Mouse (Mus musculus) common myeloid progenitor, adult 5-6 weeks (primary cell): ENCODE data around the gene Cyp27b1. TPM values are rescaled to one million over a fixed set of nuclear protein-coding genes. Genes with fewer than 3 reads are reported as not detected.
"Not testable (repeated sequence)": the region's sequence is repeated elsewhere in the genome, so short reads cannot be mapped to it uniquely, and the experiment has no call there.

ENCODE experiments used
- ATAC-seq: replicated peaks from 2 replicates; pipeline ENCODE4 v1.8.0; 2016; ENCODE audit warnings: low read depth, mild to moderate bottlenecking, moderate TSS enrichment, inconsistent platforms; ENCODE audit not compliant: poor library complexity, severe bottlenecking
- total RNA-seq: library from RNA; stranded (forward); fragments of 200-1000, 187-1606 nt; gene quantifications from 2 replicates; pipeline ENCODE4 v1.2.3, GENCODE M21; 2017

Gene Cyp27b1
- total RNA-seq, 1 experiment from 2014 or later: 0.14 TPM

DNA sequence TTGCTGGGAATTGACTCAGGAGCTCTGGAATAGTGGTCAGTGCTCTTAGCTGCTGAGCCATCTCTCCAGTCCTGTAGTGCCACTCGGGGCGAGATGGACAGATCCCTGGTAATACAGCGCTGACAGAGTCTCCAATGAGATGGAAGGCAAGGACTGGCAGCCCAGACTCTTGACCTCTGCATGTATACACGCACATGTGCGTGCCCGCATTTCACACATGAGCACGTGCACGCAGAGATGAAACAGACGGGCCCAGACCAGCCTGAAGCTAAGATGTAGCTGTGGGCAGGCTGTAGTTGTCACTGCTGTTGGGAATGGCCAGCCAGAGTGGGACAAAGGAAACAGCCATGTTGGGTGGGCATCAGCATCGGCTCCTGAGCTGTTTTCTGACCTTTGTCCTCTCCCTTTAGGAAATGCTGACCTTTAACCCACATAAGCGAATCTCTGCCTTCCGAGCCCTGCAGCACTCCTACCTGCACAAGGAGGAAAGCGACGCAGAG lies 18.5 kb downstream of the Cyp27b1 start:
- ATAC-seq: no peak

DNA sequence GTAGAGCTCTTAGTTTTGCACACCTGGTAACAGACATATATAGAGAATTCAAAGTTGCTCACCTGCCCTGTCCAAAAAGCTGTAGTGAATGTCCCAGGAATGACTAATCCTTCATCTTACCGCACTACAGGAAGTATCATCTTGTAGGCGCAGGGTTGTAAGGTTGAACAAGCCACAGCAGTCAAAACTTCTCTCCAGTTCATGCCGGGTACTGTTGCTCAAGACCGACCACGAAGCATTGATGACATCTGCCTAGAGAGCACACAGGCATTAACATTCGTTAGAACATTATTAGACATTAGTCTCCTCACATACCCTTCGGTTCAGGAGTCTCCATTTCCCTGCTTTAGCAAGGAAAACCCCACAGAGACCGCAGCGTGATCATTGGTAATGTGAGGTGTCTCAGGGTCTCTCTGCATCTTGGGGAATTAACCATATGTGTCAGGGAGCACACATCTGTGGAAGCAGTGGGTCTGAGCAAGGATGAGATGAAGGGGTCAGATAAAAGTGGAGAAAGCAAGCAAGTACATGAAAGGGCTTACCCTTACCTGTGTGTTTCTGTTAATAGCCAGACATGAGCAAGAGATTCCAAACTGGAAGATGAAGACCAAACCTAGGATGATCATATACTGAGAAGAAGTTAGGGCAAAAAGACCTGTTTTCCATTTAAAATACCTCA lies 20.4 kb downstream of the Cyp27b1 start:
- no peak for ATAC-seq

DNA sequence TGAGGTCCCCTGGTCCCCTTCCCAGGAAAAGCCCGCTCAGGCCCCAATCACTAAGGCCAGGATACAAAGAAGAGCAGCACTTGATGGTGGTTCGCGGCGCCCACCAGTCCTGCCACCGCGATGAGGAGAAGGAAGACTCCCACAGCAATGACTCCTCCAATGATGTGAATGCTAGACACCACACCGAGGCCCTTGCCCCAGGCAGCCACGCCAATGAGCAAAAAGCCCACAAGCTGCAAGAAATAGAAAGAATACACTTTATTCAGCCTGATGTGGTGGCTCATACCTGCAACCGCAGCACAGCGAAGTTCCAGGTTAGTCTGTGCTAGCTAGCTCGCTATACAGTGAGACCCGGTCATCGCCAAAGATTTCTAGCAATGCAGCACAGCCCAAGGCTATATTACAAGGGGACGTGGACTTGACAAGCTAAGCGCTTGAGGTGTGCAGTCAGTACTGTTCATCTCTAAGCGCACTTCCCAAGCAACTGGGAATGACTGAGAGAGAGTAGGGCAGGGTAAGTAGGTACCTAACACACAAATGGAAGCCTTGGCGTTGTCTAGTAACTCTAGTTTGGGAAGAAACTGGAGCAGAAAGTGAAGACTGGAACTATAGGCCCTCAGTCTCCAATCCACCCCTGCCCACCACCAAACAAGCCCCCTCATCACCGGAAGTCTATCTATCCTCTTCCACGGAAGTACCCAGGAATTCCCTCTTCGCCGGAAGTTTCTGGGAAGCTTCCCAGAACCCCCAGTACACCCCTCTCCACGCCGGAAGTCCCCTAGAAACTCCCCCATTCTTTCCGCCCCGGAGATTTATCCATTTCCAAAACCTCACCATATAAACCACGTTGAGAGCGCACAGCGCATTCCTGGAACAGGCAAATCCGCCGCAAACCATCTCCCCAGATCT lies 21.5 kb downstream of the Cyp27b1 start:
- ATAC-seq: peak; percentile 13

DNA sequence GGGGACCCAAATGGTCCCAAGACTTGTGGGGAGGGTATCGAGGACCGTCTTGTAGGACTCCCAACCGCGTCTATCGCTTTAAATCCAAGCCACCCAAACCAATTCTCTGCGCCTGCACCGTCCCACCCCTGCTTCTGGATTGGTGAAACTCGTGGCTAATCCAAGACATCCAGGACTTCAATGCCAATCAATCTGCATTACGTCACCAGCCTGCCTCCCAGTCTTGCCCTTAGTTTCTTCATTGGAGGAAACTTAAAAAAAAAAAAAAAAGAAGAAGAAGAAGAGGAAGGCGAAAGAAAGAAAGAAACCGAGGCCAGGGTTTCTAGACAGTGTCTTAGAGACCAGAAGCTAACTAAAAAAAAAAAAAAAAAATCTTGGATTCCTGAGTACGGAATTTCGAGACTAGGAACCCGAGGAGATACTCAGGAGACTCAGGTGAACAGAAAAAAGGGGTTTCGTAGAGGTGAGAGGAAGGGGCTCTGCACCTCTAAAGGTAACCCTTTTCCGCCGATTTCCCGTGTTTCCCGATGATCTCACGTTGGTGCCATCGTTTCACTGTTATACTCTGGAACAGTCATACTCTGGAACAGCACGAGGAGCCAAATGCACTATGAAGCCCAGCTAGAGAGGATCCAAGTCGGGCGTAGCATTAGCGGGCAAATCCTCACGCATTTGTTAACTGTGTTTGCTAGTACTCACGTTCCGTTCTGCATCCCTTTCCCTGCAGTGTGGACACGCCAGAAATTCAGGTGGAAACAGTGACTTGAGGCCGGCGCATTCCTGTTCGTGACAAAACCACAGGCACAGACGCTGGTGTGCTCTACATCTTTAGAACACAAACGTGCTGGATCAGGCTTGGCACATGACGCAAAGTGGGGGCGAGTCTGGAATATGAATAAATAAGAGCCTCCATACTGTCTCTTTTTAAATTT lies 22.4 kb downstream of the Cyp27b1 start, which contains the start of gene Tspan31:
Tspan31 (minus strand) TSS at position 75 of the 932 bp plus-strand sequence.
- ATAC-seq: peak; percentile 85

DNA sequence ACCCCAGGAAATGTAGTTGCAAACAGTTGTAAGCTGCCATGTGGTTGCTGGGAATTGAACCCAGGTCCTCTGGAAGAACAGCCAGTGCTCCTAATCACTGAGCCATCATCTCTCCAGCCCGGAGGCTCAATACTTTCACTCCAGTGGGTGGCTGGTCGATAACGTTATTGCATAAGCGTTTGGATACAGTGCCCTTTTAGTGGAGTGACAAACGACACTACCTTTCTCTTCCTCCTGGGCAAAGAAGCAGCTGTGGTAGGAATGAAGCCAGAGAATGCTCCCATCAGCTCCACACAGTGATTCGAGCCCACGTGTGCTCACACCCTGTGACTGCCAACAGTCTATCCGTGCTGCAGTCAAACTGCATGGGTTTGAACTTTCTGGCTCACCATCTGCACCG lies 23.2 kb downstream of the Cyp27b1 start:
- ATAC-seq: no peak

DNA sequence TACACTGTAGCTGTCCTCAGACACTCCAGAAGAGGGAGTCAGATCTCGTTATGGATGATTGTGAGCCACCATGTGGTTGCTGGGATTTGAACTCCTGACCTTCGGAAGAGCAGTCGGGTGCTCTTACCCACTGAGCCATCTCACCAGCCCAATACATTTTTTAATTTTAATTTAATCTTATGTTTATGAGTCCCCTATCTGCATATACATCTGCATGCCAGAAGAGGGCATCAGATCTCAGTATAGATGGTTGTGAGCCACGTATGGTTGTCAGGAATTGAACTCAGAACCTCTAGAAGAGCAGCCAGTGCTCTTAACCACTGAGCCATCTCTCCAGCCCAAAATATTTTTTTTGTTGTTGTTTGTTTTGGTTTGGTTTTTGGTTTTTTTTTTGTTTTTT lies 24.2 kb downstream of the Cyp27b1 start:
- ATAC-seq: not testable (repeated sequence)

DNA sequence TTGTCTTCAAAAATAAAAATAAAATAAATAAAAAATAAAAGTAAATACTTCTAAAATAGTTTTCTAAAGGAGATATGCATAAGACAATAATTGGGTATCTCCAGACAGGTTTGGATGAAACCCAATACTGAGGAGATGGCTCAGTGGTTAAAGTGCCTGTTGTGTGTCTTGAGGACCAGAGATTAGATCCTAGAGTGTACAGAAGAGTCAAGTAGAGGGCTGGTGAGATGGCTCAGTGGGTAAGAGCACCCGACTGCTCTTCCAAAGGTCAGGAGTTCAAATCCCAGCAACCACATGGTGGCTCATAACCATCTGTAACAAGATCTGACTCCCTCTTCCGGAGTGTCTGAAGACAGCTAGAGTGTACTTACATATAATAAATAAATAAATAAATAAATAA lies 24.9 kb downstream of the Cyp27b1 start:
- ATAC-seq: not testable (repeated sequence)

DNA sequence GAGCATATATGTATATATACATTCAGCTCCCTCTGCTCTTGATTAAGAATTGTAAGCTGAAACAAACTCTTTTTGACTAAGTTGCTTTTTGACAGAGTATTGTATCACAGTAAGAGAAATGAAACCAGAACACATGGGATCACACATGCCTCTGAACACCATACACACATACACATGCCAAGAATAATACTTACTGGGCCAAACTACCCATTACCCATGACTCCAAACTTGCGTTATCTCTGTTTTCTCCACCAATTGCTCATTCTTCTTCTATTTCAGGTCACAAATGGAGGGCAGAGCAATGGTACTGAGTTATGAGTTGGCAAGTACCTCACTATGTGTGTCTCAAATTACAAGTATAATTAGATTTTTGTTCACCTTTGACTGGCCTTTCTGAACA lies 25.9 kb downstream of the Cyp27b1 start:
- no peak for ATAC-seq

DNA sequence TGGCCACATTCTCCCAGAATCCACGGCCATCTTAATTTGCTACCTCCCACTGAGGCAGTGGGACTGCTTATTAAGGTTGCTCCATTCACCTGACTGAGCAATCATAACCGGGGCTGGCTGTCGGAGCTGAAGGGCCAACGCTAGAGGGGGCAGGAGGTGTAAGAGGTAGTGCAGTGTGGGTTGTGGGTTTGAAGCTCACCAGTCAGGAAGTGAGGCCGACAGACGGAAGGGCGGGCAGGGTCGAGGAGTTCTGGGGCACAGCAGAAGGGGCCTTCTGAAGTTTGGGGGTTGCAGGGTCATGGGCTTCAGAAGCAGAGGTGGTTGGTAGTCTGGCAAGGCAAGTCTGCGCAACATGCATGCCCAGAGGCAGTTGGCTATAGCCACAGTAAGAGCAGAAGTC lies 27.0 kb downstream of the Cyp27b1 start, which contains the start of gene Agap2:
Agap2 (plus strand) TSS at position 205 of the 400 bp plus-strand sequence.
- peak; percentile 80 for ATAC-seq

DNA sequence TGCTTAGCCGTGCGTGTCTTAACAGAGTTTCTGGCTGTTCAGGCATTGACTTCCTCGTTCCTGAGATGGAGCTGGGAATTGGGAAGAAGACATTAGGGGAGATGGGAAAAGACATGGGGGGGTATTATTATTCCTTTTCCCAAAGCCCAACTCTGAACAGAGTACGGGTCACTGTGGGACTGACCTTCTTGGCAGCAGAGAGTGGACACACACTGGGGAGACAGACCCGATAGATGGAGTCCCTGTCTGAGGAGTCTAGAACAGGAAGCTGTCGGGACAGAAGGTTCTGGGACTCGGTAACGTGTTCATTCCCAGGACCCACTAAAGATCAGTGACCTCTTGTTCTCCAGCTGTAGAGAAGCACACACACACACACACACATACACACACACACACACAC lies 27.6 kb downstream of the Cyp27b1 start:
- no peak for ATAC-seq

DNA sequence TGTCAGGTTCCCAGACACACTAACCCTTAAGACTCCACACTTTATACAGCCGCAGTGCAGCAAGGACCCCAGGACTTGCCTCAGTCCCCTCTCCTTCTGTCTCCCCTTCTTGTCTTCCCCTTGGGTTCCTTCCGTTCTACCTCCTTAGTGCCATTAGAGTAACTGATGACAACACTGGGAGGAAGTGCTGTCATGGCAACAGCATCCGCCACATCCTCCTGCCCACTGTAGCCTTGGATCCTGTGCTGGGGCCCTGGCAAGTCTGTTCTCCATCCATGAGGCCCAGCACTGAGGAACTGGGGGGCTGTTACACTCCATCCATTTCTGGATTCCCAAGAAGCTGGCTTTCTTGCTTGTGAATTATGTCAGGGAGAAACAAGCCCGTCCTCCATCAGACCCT lies 28.0 kb downstream of the Cyp27b1 start:
- ATAC-seq: peak; percentile 76

DNA sequence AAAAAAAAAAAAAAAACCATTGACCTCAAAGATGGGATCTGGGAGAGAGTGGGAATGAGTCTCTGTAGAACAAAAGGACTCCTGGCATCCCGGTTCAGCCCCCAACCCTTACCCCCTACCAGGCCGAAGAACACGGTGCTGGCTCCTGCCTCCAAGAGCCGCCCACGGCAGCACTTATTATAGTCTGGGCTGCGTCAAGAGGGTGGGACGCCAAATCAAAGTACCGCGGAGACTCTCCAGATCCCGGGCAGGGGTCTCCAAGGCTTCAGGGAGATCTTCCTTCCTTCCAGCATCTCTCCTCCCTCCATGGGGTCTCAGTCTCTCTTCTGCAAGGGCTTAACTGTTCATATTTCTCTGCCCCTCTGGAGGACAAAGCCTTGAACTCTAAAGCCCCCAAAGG lies 29.5 kb downstream of the Cyp27b1 start:
- ATAC-seq: no peak

DNA sequence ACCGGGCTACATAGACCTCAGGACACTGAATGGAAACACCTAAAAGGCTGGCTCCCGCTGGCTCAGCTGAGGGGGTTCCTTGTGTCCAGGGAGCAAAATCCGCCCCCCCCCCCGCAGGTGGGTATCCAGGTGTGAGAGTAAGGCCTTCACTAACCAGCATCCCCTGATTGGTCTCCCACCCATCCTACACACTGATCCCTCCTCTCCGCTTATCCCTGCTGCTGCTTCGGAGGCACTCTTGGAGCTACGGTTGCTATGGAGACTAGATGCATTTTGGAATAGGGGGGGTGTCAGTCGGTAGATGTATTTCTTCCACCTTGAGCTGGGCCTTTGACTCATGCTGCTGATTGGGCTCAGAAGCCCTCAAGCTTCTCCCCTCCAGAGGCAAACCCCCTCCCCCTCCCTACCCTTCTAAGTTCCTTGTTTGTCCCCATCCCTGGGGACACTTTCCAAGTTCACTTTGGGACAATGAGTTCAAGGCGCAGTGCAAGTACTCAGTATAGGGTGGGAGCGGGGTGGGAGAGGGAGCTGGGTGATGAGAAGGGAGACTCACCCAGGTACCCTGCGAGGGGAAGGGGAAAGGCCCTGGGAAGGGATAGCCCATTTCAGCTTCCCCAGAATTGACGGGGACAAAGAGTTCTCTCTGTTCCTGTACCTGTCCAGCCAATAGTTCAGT lies 30.1 kb downstream of the Cyp27b1 start:
- no peak for ATAC-seq

DNA sequence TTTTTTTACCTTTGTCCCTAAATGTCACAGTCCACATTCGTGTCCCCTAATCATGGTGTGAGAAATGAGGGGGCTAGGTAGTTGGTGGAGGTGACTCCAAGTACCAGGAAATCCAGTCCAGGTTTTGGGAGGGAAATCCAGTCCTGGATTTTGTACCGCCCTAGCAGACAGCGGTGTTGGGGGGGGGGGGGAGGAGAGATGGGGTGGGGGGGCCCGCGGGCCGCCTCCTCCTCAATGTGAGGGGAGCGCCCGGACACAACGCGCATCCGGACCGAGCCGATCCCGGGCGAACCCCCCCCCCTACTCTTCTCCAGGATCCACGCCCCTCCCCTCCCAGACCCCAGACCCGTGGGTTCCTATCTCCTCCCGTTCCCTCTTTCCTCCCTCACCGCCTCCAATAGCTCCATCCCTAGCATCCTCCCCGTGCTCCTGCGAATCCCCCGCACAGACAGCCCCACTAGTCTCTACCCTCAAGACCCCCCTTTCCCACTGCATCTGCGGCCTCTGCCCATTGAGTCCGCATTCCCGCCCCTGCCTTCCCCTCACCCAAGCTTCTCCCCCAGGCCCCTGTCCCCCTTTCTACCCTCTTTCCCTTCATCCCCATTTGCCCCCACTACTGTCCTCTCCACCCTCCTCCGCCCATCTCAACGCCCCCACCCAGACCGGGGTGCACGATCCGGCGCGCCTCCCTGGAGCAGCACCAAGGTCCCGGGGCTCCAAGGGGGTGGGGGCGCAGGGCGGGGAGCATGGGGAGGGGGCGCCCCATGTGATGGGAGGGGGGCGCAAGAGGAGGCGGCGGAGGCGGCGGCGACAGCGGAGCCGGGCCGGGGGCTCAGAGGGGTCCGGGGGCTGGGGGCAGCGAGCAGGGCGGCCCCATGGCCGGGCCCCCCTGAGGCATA lies 30.9 kb downstream of the Cyp27b1 start:
- no peak for ATAC-seq

DNA sequence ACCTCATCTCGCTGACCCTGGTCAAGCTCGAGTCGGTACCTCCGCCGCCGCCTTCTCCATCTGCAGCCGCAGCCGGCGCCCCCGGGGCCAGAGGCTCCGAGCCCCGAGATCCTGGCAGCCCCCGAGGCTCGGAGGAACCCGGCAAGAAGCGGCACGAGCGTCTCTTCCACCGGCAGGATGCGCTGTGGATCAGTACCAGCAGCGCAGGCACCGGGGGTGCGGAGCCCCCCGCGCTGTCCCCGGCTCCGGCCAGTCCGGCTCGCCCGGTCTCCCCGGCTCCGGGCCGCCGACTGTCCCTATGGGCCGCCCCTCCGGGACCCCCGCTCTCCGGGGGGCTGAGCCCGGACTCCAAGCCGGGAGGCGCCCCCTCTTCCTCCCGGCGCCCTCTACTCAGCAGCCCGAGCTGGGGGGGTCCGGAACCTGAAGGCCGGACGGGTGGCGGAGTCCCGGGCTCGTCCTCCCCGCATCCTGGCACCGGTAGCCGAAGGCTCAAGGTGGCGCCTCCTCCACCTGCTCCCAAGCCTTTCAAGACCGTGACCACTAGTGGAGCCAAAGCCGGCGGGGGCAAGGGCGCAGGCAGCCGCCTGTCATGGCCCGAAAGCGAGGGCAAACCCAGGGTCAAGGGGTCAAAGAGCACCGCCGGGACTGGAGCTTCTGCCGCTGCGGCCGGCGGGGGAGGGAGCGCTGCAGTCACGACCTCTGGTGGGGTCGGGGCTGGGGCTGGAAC lies 31.8 kb downstream of the Cyp27b1 start:
- no peak for ATAC-seq

DNA sequence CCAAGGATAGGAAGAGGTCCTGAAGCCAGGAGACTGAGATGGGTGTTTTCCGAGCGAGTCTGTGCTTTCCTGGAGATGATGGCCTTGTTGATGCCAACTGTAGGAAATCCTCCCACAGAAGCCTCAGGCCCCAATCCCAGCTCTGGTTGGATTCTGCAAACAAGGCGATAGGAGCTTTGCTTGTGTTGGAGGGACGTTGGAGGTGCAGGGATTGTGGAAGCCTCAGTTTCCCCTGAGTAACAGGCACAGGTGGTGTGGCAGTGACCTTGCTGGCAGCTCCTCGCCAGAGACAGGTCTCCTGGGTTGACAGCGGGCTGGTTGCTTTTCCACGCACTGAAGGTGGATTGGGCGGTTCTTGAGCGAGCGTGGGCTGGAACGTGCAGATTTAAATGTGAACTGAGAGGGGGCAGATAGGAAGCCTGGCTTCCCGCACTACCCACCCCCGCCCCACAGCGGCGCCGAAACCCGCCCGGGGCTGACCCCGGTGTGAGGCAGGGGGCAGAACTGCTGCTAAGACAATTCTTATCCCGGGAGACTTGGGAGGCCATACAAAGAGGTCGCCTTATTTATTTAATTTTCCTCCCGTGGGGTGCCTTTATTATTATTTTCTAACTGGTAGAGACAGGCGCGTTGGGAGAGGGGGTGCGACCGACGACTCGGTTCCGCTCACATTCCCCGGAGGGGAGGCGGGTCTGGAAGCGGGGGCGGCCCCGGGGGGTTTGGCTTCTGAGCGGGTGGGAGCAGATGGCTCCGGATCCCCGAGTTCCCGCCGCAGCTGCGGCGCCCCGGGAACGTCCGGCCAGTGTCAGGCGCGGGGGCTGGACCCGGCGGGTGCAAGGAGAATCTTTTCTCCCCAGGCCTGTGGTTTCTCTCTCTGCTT lies 33.1 kb downstream of the Cyp27b1 start:
- no peak for ATAC-seq
